9 mouse cellular contexts compared by ENCODE assay signal in the genomic region with DNA sequence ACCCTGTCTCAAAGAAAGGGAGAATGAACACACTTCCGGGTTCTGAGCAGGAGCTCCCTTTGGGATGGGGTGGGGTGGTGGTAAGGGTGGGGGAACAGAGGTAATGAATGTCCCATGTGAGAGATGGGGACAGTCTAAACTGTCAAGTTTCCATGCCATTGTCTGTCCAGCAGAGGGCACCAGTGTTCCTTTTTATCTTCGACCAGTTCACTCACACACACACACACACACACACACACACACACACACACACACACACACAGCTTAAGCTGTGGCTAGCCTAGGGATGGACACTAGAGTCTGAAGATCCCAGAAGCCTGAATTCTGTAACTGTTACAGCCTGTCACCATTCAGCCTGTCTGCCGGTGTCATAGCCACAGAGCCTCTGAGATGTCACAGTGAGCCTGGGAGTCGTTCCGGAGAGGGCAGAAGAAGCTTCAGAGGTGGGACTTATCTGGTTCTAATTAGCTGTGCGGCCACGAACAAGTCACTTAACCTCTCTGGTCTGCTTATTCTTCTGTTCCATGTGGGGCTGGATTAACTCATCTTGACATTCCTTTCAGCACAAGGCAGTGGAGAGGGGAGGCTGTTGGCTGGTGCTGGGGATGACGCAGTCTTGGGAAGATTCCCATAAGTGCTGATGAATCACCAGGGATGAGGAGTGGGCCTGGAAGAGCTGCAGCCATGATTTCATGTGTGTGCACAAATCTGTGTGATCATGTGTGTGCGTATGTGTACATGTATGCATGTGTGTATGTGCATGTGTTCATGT.
DNase-seq lines count a peak whose midpoint lies in the region; ATAC-seq and TF ChIP-seq lines count a peak whose summit lies in the region.
"Had no signal": no experiment of that assay in that cellular context is flagged by ENCODE, and none has a peak within 500 bp of the region (broad histone marks: within the 10 kb centered on the region; RNA-seq: fewer than 3 reads in every experiment).

No protein-coding gene starts in this region.

- DNase-seq in cerebellum, adult 2 months, result peak; percentile 20 to 26
- DNase-seq in cerebellum, adult 11-12 months, result no peak
- peak; percentile 83 for DNase-seq in 416B (ENCODE audit: low read depth)
- peak; percentile 65 to 81 for DNase-seq in heart, postnatal 10 days
- DNase-seq in left cerebral cortex, adult 11 months (ENCODE audit: low spot score), result peak; percentile 33
- peak; percentile 75 for DNase-seq in stomach, postnatal 0 days (ENCODE audit: low spot score)

- no peak overlapping the region for H3K9ac ChIP-seq in midbrain, embryonic 13.5 days (replicated peaks)
- no peak overlapping the region for H3K9ac ChIP-seq in stomach, postnatal 0 days (ENCODE audit: low read length)

- H3K4me2 ChIP-seq in midbrain, embryonic 13.5 days (replicated peaks), result no peak overlapping the region
- no peak overlapping the region for H3K4me2 ChIP-seq in stomach, postnatal 0 days (replicated peaks; ENCODE audit: low read depth)

- H3K27ac ChIP-seq in cerebellum, adult 2 months (ENCODE audit: insufficient read depth, low read length), result no peak overlapping the region
- H3K27ac ChIP-seq in bone marrow macrophage, adult 2 months (ENCODE audit: insufficient read depth, low read depth, low read length), result no peak overlapping the region
- no peak overlapping the region for H3K27ac ChIP-seq in midbrain, embryonic 13.5 days
- 0 out of 2 replicates have a peak overlapping the region, but pooled peaks have one; percentile 40 for H3K27ac ChIP-seq in stomach, postnatal 0 days (replicated peaks)

- H3K4me1 ChIP-seq in cerebellum, adult 2 months (ENCODE audit: control insufficient read depth, insufficient read depth, low read length), result no peaks in the 10 kb centered on the region
- H3K4me1 ChIP-seq in bone marrow macrophage, adult 2 months (ENCODE audit: control insufficient read depth, insufficient read depth, low read length), result peaks cover 3% of the 10 kb centered on the region; the same call in 1 of the 2 replicates
- H3K4me1 ChIP-seq in midbrain, embryonic 13.5 days (replicated peaks), result no peaks in the 10 kb centered on the region
- no peaks in the 10 kb centered on the region for H3K4me1 ChIP-seq in stomach, postnatal 0 days (replicated peaks; ENCODE audit: control insufficient read depth, insufficient read depth)

- TF ChIP-seq CTCF in cerebellum, adult 2 months (IDR thresholded peaks at IDR 0.05; ENCODE audit: borderline replicate concordance, insufficient read depth, low read depth, low read length), result peak; percentile 57
- TF ChIP-seq CTCF in bone marrow macrophage, adult 2 months (IDR thresholded peaks at IDR 0.05; ENCODE audit: low read depth, low read length), result peak; percentile 51
- TF ChIP-seq CTCF in stomach, postnatal 0 days (IDR thresholded peaks at IDR 0.05; ENCODE audit: low read depth), result peak; percentile 86

- 36% methylated on average over 9 of the region's 9 CpGs for WGBS in cerebellum, adult 2 months
- WGBS in midbrain, embryonic 13.5 days, result 47% methylated on average over 8 of the region's 9 CpGs
- WGBS in stomach, postnatal 0 days, result 19% methylated on average over 9 of the region's 9 CpGs

- ATAC-seq in midbrain, embryonic 13.5 days, result 0 out of 2 replicates have a peak, but pooled peaks have one; percentile 50
- ATAC-seq in stomach, postnatal 0 days (ENCODE audit: low FRiP score, low TSS enrichment), result peak; percentile 53; the same call in 1 of the 2 replicates

- H3K36me3 ChIP-seq in midbrain, embryonic 13.5 days, result no peaks in the 10 kb centered on the region
- no peaks in the 10 kb centered on the region for H3K36me3 ChIP-seq in stomach, postnatal 0 days (ENCODE audit: control insufficient read depth, insufficient read depth, low read length)
- H3K36me3 ChIP-seq: G1E had no signal

- no peak overlapping the region for H3K4me3 ChIP-seq in cerebellum, adult 2 months (replicated peaks; ENCODE audit: insufficient read depth, low read depth, low read length)
- H3K4me3 ChIP-seq in bone marrow macrophage, adult 2 months (ENCODE audit: insufficient read depth, low read length), result no peak overlapping the region
- no peak overlapping the region for H3K4me3 ChIP-seq in midbrain, embryonic 13.5 days (replicated peaks)
- no peak overlapping the region for H3K4me3 ChIP-seq in stomach, postnatal 0 days (ENCODE audit: low read depth, low read length)

- intact Hi-C loops in heart, postnatal 10 days (cut with DNase I), result loop anchor here (1.0 kb wide), 1 partner anchor 271 kb away; no protein-coding TSS in a partner anchor

- no peak for TF ChIP-seq EP300 in stomach, postnatal 0 days (optimal IDR thresholded peaks at IDR 0.05)

- H3K27me3 ChIP-seq in cerebellum, adult 2 months (ENCODE audit: control insufficient read depth, insufficient read depth, low read length), result no peaks in the 10 kb centered on the region
- H3K27me3 ChIP-seq in midbrain, embryonic 13.5 days, result peaks cover 8% of the 10 kb centered on the region; the same call in 1 of the 2 replicates
- H3K27me3 ChIP-seq in stomach, postnatal 0 days (ENCODE audit: control insufficient read depth, insufficient read depth, low read length), result no peaks in the 10 kb centered on the region

- TF ChIP-seq POLR2A in cerebellum, adult 2 months (IDR thresholded peaks at IDR 0.05; ENCODE audit: borderline replicate concordance, insufficient read depth, low read length), result no peak
- no peak for TF ChIP-seq POLR2A in bone marrow macrophage, adult 2 months (IDR thresholded peaks at IDR 0.05; ENCODE audit: borderline replicate concordance, low read depth, low read length)

- H3K9me3 ChIP-seq in midbrain, embryonic 13.5 days, result no peaks in the 10 kb centered on the region
- no peaks in the 10 kb centered on the region for H3K9me3 ChIP-seq in stomach, postnatal 0 days (ENCODE audit: control insufficient read depth, low read length)
